Mouse (Mus musculus) kidney, adult 2 months (tissue): Measurements from ENCODE around the gene Ppfia2.

Source experiments
- CTCF ChIP-seq: fragments of 200-500 bp; conservative IDR thresholded peaks from 2 replicates; pipeline ENCODE4 v1.5.1; 2011; ENCODE audit warnings: low read depth, mild to moderate bottlenecking, control low read depth, low read length, moderate library complexity, mixed read lengths; ENCODE audit not compliant: insufficient read depth, insufficient read length
- POLR2A ChIP-seq: fragments of 200-500 bp; IDR thresholded peaks from one replicate; pipeline ENCODE4 v1.6.1; 2011; ENCODE audit warnings: low read depth, low read length, control low read depth

- TF ChIP-seq CTCF (no peak), POLR2A (no peak)
Measured at GRCm38 (mm10) chr10:106818381-106818780, 348.2 kb downstream of the Ppfia2 start.
